Mouse (Mus musculus) olfactory bulb, adult 2 months (tissue): ENCODE measurements at regions not wholly inside any gene's neighbourhood (a gene's known extent, or its start where the extent isn't known, plus 50 kb on each side); places are given as distances from the start of the nearest gene placed in this dataset.

Source experiments
- H3K27ac ChIP-seq: fragments of 200-500 bp; 2 replicates; pipeline ENCODE4 v1.5.1; 2012; ENCODE audit warnings: low read depth, low read length; ENCODE audit not compliant: insufficient read depth
- H3K4me1 ChIP-seq: fragments of 200-500 bp; 2 replicates; pipeline ENCODE4 v1.6.1; 2012; ENCODE audit warnings: low read length; ENCODE audit not compliant: control insufficient read depth, insufficient read depth
- H3K4me3 ChIP-seq: fragments of 200-500 bp; 2 replicates; pipeline ENCODE4 v1.5.1; 2012; ENCODE audit warnings: mild to moderate bottlenecking, low read depth, low read length, moderate library complexity; ENCODE audit not compliant: insufficient read depth
- CTCF ChIP-seq: fragments of 200-500 bp; IDR thresholded peaks from 2 replicates; pipeline ENCODE4 v1.5.1; 2012; ENCODE audit warnings: low read depth, mild to moderate bottlenecking, low read length, moderate library complexity; ENCODE audit not compliant: insufficient read depth
- POLR2A ChIP-seq: fragments of 200-500 bp; IDR thresholded peaks from 2 replicates; pipeline ENCODE4 v1.6.1; 2012; ENCODE audit warnings: mild to moderate bottlenecking, low read depth, low read length, moderate library complexity; ENCODE audit not compliant: insufficient read depth
- WGBS: fragments of 180-500 bp; shearing (Covaris S2); methylation state at CpG from one replicate; pipeline ENCODE4 v1.1.7; 2018; 5-methylcytosine and 5-hydroxymethylcytosine counted together

DNA sequence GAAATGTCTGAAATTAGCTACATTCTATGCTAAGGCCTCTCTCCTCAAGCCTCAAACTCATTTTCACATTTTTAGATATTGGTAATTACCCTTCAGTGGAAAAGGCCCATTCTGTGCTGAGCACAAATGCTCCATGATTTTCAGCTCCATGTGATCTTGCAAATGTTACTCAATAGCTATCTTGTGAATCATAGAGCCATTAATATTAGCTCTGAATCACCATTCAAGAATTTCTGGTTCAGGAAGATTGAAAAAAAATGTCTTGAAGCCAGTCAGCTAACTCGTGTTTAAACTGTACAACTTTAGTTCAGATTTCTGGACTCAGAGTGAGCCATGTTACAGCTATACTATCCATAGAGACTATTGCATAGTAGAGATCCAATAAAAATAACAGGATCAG, 86.2 kb upstream of the H2al1a start:
- TF ChIP-seq POLR2A (no peak), CTCF (no peak)
- H3K4me1 ChIP-seq: no peaks in the 10 kb centered on the region
- no peak overlapping the region for H3K27ac ChIP-seq
- WGBS: 67% methylated on average over 1 of the region's 1 CpGs
- H3K4me3 ChIP-seq: no peak overlapping the region

DNA sequence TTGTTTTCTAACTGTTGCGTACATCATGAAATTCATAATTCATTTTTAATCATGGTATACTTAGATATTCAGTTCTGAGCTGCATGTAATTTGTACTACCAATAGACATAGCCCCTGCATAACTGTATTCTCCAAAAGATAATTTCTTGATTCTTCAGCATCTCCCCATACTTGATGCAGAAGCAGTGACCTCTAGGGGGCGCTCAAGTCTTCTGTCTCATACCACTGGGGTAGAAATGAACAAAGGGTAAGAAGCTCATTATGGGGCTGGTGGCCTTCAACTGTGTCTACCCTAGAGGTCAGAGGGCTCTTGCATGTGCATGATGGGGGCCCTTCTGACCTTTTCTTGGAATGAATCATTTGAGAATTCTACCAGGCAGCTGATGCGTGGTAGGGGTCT, 85.6 kb upstream of the H2al1a start:
- Histone ChIP-seq H3K4me1 (no peaks in the 10 kb centered on the region), H3K27ac (no peak overlapping the region), H3K4me3 (no peak overlapping the region)
- TF ChIP-seq POLR2A (no peak), CTCF (no peak)
- 69% methylated on average over 3 of the region's 3 CpGs for WGBS

DNA sequence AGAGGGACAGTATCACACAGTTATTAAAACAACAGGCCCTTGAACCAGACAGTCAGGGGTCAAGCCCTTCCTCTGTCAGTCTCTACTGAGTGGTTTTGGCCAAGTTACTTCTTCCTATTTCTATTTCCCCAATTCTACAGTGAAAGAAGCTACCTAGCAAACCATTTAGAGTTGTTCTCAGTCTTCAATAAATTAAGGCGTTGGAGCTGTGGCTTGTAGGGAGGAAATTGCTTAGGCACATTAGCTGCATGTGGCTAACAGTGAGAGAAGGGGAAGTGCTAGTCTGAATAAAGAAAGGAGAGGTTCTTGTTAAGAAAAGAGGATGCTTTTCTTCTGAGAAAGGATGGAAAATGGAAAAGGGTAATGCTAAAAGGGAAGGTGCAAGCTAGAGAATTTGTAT, 60.0 kb upstream of the H2al1a start:
- Histone ChIP-seq H3K4me1 (no peaks in the 10 kb centered on the region), H3K4me3 (no peak overlapping the region), H3K27ac (no peak overlapping the region)
- WGBS: 92% methylated on average over 1 of the region's 1 CpGs
- TF ChIP-seq POLR2A: no peak
- no peak for TF ChIP-seq CTCF

DNA sequence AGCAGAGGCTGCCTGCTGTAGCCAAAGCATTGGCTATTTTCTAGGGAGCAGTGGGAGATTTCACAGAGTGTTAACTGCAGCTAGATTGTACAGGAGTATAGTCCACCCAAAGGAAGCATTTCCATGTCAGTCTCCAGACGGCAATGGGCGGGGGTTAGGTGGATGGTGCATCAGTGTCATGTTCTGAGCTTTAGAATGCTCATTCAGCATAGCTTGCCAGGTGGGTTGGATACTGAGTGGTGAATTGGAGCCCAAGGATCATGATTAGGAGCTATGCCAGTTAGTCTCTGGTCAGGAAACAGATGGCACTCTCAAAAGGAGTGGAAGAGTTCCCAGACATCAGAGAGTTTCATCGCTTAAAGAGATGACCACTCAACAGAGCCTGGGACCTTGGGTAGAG, 53.5 kb upstream of the H2al1a start:
- WGBS: 91% methylated on average over 3 of the region's 3 CpGs
- peaks cover 5% of the 10 kb centered on the region; the same call in 1 of the 2 replicates for H3K4me1 ChIP-seq
- no peak overlapping the region for H3K27ac ChIP-seq
- no peak overlapping the region for H3K4me3 ChIP-seq
- TF ChIP-seq POLR2A (no peak), CTCF (no peak)
